23 mouse cellular contexts compared by ENCODE assay signal in the genomic region with DNA sequence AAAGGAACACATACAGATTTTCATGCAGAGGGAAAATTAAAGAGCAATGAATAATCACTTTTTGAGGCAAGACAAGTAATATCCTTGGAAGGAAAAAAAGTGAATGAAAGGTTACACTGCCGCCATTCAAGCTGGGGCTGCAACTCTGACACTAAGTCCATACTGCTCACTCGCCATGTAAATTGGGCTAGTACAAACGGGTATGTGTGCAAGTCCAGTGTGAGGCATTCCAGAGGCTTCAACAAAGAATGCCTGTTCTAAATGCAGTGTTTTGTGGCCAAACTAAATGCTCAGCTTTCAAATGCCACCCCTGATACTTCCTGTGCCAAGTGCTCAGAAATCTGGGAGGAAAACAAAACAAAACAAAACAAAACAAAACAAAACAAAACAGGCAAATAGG.
A peak's percentile ranks its signal among the peaks of the same experiment; 100 is the strongest.
DNase-seq lines count a peak whose midpoint lies in the region; ATAC-seq and TF ChIP-seq lines count a peak whose summit lies in the region.
"Had no signal": no experiment of that assay in that cellular context is flagged by ENCODE, and none has a peak within 500 bp of the region (broad histone marks: within the 10 kb centered on the region; RNA-seq: fewer than 3 reads in every experiment).

No protein-coding gene starts in this region.

- 36% methylated on average over 3 of the region's 3 CpGs for WGBS in embryonic facial prominence, embryonic 14.5 days
- 36% methylated on average over 3 of the region's 3 CpGs for WGBS in embryonic facial prominence, embryonic 10.5 days
- WGBS in hindbrain, embryonic 14.5 days, result 61% methylated on average over 3 of the region's 3 CpGs
- WGBS in hindbrain, embryonic 12.5 days, result 57% methylated on average over 3 of the region's 3 CpGs
- WGBS in forebrain, postnatal 0 days, result 30% methylated on average over 3 of the region's 3 CpGs
- 67% methylated on average over 3 of the region's 3 CpGs for WGBS in neural tube, embryonic 15.5 days

- no peak for TF ChIP-seq CTCF in brain, embryonic 14.5 days (IDR thresholded peaks at IDR 0.05; ENCODE audit: borderline replicate concordance, extremely low read depth, insufficient read depth, insufficient read length)
- no peak for TF ChIP-seq CTCF in forebrain, postnatal 0 days (IDR thresholded peaks at IDR 0.05; ENCODE audit: low read depth)

- TF ChIP-seq POLR2A in brain, embryonic 14.5 days (IDR thresholded peaks at IDR 0.05; ENCODE audit: borderline replicate concordance, extremely low read depth, insufficient read depth, insufficient read length, poor library complexity, severe bottlenecking), result no peak

- DNase-seq in embryonic facial prominence, embryonic 14.5 days (ENCODE audit: low spot score), result peak; percentile 29
- no peak for DNase-seq in embryonic facial prominence, embryonic 10.5 days (ENCODE audit: low spot score)
- no peak for DNase-seq in hindbrain, embryonic 14.5 days (ENCODE audit: low spot score)
- peak; percentile 73 for DNase-seq in brain, embryonic 14.5 days (ENCODE audit: low read depth)
- no peak for DNase-seq in forebrain, postnatal 0 days
- DNase-seq in yolk sac, embryonic 10.5 days (ENCODE audit: low spot score), result no peak
- DNase-seq: adrenal gland, postnatal 10 days; B cell, adult 2 months; cerebellum, adult 18-20 months; cerebellum, adult 9-11 months; cerebellum, postnatal 36 days; gastrocnemius, postnatal 14 days; heart, adult 2 months; heart, postnatal 14 days; kidney, adult 11 months had no signal

- no peak overlapping the region for H3K9ac ChIP-seq in embryonic facial prominence, embryonic 14.5 days (ENCODE audit: low read depth, low read length)
- H3K9ac ChIP-seq in hindbrain, embryonic 14.5 days, result no peak overlapping the region
- no peak overlapping the region for H3K9ac ChIP-seq in hindbrain, embryonic 12.5 days
- no peak overlapping the region for H3K9ac ChIP-seq in forebrain, postnatal 0 days
- no peak overlapping the region for H3K9ac ChIP-seq in neural tube, embryonic 15.5 days (replicated peaks)
- H3K9ac ChIP-seq: embryonic facial prominence, embryonic 15.5 days; heart, embryonic 15.5 days had no signal

- H3K4me3 ChIP-seq in embryonic facial prominence, embryonic 14.5 days (ENCODE audit: low read depth, low read length), result no peak overlapping the region
- H3K4me3 ChIP-seq in embryonic facial prominence, embryonic 10.5 days, result no peak overlapping the region
- H3K4me3 ChIP-seq in hindbrain, embryonic 14.5 days (replicated peaks; ENCODE audit: low read length), result no peak overlapping the region
- no peak overlapping the region for H3K4me3 ChIP-seq in hindbrain, embryonic 12.5 days
- no peak overlapping the region for H3K4me3 ChIP-seq in forebrain, postnatal 0 days (ENCODE audit: low read depth, low read length)
- no peak overlapping the region for H3K4me3 ChIP-seq in neural tube, embryonic 15.5 days (replicated peaks)
- H3K4me3 ChIP-seq: embryonic facial prominence, embryonic 15.5 days; heart, adult 2 months; heart, embryonic 15.5 days had no signal

- no peak overlapping the region for H3K27ac ChIP-seq in embryonic facial prominence, embryonic 14.5 days (replicated peaks; ENCODE audit: low read depth, low read length)
- no peak overlapping the region for H3K27ac ChIP-seq in embryonic facial prominence, embryonic 10.5 days (replicated peaks)
- no peak overlapping the region for H3K27ac ChIP-seq in hindbrain, embryonic 14.5 days
- H3K27ac ChIP-seq in hindbrain, embryonic 12.5 days, result no peak overlapping the region
- no peak overlapping the region for H3K27ac ChIP-seq in forebrain, postnatal 0 days (ENCODE audit: low read depth, low read length)
- no peak overlapping the region for H3K27ac ChIP-seq in neural tube, embryonic 15.5 days (replicated peaks)
- H3K27ac ChIP-seq: embryonic facial prominence, embryonic 15.5 days; heart, adult 2 months; heart, embryonic 15.5 days; hindbrain, postnatal 0 days had no signal

- no peaks in the 10 kb centered on the region; the same call in 1 of the 2 replicates for H3K4me1 ChIP-seq in embryonic facial prominence, embryonic 14.5 days (ENCODE audit: control insufficient read depth, insufficient read depth, low read length)
- no peaks in the 10 kb centered on the region for H3K4me1 ChIP-seq in embryonic facial prominence, embryonic 10.5 days
- no peaks in the 10 kb centered on the region for H3K4me1 ChIP-seq in hindbrain, embryonic 14.5 days (replicated peaks; ENCODE audit: control insufficient read depth, insufficient read depth, low read length)
- H3K4me1 ChIP-seq in hindbrain, embryonic 12.5 days, result no peaks in the 10 kb centered on the region
- H3K4me1 ChIP-seq in forebrain, postnatal 0 days (ENCODE audit: insufficient read depth), result no peaks in the 10 kb centered on the region
- H3K4me1 ChIP-seq in neural tube, embryonic 15.5 days, result no peaks in the 10 kb centered on the region
- H3K4me1 ChIP-seq: embryonic facial prominence, embryonic 15.5 days; heart, embryonic 15.5 days had no signal

- no peak overlapping the region for H3K4me2 ChIP-seq in embryonic facial prominence, embryonic 14.5 days (ENCODE audit: low read depth, low read length)
- H3K4me2 ChIP-seq in hindbrain, embryonic 14.5 days (replicated peaks), result no peak overlapping the region
- no peak overlapping the region for H3K4me2 ChIP-seq in hindbrain, embryonic 12.5 days (replicated peaks)
- H3K4me2 ChIP-seq in forebrain, postnatal 0 days (ENCODE audit: low read depth), result no peak overlapping the region
- H3K4me2 ChIP-seq in neural tube, embryonic 15.5 days, result no peak overlapping the region
- H3K4me2 ChIP-seq: embryonic facial prominence, embryonic 15.5 days; heart, embryonic 11.5 days; heart, embryonic 15.5 days had no signal

- ATAC-seq in embryonic facial prominence, embryonic 14.5 days (ENCODE audit: low read depth), result no peak
- peak; percentile 53; the same call in 1 of the 2 replicates for ATAC-seq in hindbrain, embryonic 14.5 days (ENCODE audit: low FRiP score)
- no peak for ATAC-seq in hindbrain, embryonic 12.5 days (ENCODE audit: low FRiP score)
- ATAC-seq in forebrain, postnatal 0 days, result peak; percentile 54
- ATAC-seq in neural tube, embryonic 15.5 days (ENCODE audit: low FRiP score), result no peak
- ATAC-seq: CD4-positive, CD25-positive, alpha-beta regulatory T cell, adult 4 months; hindbrain, postnatal 0 days had no signal

- no peaks in the 10 kb centered on the region for H3K27me3 ChIP-seq in embryonic facial prominence, embryonic 14.5 days (replicated peaks; ENCODE audit: control insufficient read depth, insufficient read depth, low read length)
- H3K27me3 ChIP-seq in embryonic facial prominence, embryonic 10.5 days (replicated peaks; ENCODE audit: low read depth, poor library complexity, severe bottlenecking), result no peaks in the 10 kb centered on the region
- H3K27me3 ChIP-seq in hindbrain, embryonic 14.5 days (ENCODE audit: control insufficient read depth, insufficient read depth, low read length), result no peaks in the 10 kb centered on the region
- no peaks in the 10 kb centered on the region for H3K27me3 ChIP-seq in hindbrain, embryonic 12.5 days
- no peaks in the 10 kb centered on the region for H3K27me3 ChIP-seq in forebrain, postnatal 0 days (ENCODE audit: insufficient read depth, low read length)
- no peaks in the 10 kb centered on the region for H3K27me3 ChIP-seq in neural tube, embryonic 15.5 days (replicated peaks)
- H3K27me3 ChIP-seq: embryonic facial prominence, embryonic 15.5 days; heart, embryonic 15.5 days had no signal

- H3K36me3 ChIP-seq in embryonic facial prominence, embryonic 14.5 days (ENCODE audit: control insufficient read depth, insufficient read depth, low read length), result no peaks in the 10 kb centered on the region
- H3K36me3 ChIP-seq in embryonic facial prominence, embryonic 10.5 days (replicated peaks), result no peaks in the 10 kb centered on the region
- no peaks in the 10 kb centered on the region for H3K36me3 ChIP-seq in hindbrain, embryonic 14.5 days (replicated peaks; ENCODE audit: control insufficient read depth, insufficient read depth)
- no peaks in the 10 kb centered on the region for H3K36me3 ChIP-seq in hindbrain, embryonic 12.5 days
- H3K36me3 ChIP-seq in forebrain, postnatal 0 days (ENCODE audit: insufficient read depth), result no peaks in the 10 kb centered on the region
- no peaks in the 10 kb centered on the region for H3K36me3 ChIP-seq in neural tube, embryonic 15.5 days
- H3K36me3 ChIP-seq: embryonic facial prominence, embryonic 15.5 days; G1E; heart, embryonic 15.5 days had no signal

- H3K9me3 ChIP-seq in embryonic facial prominence, embryonic 14.5 days (ENCODE audit: control insufficient read depth, low read length), result no peaks in the 10 kb centered on the region
- H3K9me3 ChIP-seq in embryonic facial prominence, embryonic 10.5 days, result no peaks in the 10 kb centered on the region
- no peaks in the 10 kb centered on the region for H3K9me3 ChIP-seq in hindbrain, embryonic 14.5 days (ENCODE audit: control insufficient read depth, low read length)
- H3K9me3 ChIP-seq in hindbrain, embryonic 12.5 days (replicated peaks), result no peaks in the 10 kb centered on the region
- no peaks in the 10 kb centered on the region for H3K9me3 ChIP-seq in forebrain, postnatal 0 days (ENCODE audit: low read length)
- no peaks in the 10 kb centered on the region for H3K9me3 ChIP-seq in neural tube, embryonic 15.5 days (replicated peaks)
- H3K9me3 ChIP-seq: embryonic facial prominence, embryonic 15.5 days; heart, embryonic 15.5 days had no signal

Comparison
In these comparisons a context has a peak if more than half of its experiments do, and no peak if none do; other contexts are left out.
1. ATAC-seq: peak in hindbrain, embryonic 14.5 days (single experiment) and forebrain, postnatal 0 days (single experiment); none in embryonic facial prominence, embryonic 14.5 days (single experiment), hindbrain, embryonic 12.5 days (single experiment) and neural tube, embryonic 15.5 days (single experiment).
2. DNase-seq: peak in embryonic facial prominence, embryonic 14.5 days (single experiment) and brain, embryonic 14.5 days (single experiment); none in embryonic facial prominence, embryonic 10.5 days (single experiment), hindbrain, embryonic 14.5 days (single experiment), forebrain, postnatal 0 days (single experiment) and yolk sac, embryonic 10.5 days (single experiment).